Mouse (Mus musculus) midbrain, embryonic 15.5 days (tissue): ENCODE measurements at regions not wholly inside any gene's neighbourhood (a gene's known extent, or its start where the extent isn't known, plus 50 kb on each side); places are given as distances from the start of the nearest gene placed in this dataset.
A peak's percentile ranks its signal among the peaks of the same experiment; 100 is the strongest.

Experiments
- ATAC-seq: fragments of 200-750 bp; cut with Nextera tagmentation; replicated peaks from 2 replicates; pipeline ENCODE4 v1.8.0; 2017; ENCODE audit warnings: moderate TSS enrichment
- H3K27ac ChIP-seq: fragments of 300-500 bp; sonication (generic); 2 replicates; pipeline ENCODE4 v1.5.1; 2015; ENCODE audit warnings: mild to moderate bottlenecking, inconsistent platforms
- H3K27me3 ChIP-seq: fragments of 300-500 bp; sonication (generic); replicated peaks from 2 replicates; pipeline ENCODE4 v1.6.1; 2015; ENCODE audit warnings: inconsistent platforms
- H3K36me3 ChIP-seq: fragments of 300-500 bp; sonication (generic); replicated peaks from 2 replicates; pipeline ENCODE4 v1.6.1; 2015; ENCODE audit warnings: inconsistent platforms
- H3K4me1 ChIP-seq: fragments of 300-500 bp; sonication (generic); 2 replicates; pipeline ENCODE4 v1.6.1; 2015; ENCODE audit warnings: inconsistent platforms
- H3K4me2 ChIP-seq: fragments of 300-500 bp; sonication (generic); 2 replicates; pipeline ENCODE4 v1.6.1; 2015; ENCODE audit warnings: inconsistent platforms, mild to moderate bottlenecking, moderate library complexity
- H3K4me3 ChIP-seq: fragments of 300-500 bp; sonication (generic); 2 replicates; pipeline ENCODE4 v1.5.1; 2015; ENCODE audit warnings: mild to moderate bottlenecking, inconsistent platforms
- H3K9ac ChIP-seq: fragments of 300-500 bp; sonication (generic); 2 replicates; pipeline ENCODE4 v1.6.1; 2015; ENCODE audit warnings: mild to moderate bottlenecking, inconsistent platforms
- H3K9me3 ChIP-seq: fragments of 300-500 bp; sonication (generic); 2 replicates; pipeline ENCODE4 v1.6.1; 2016; ENCODE audit warnings: inconsistent platforms
- WGBS: fragments of 180-500 bp; shearing (Covaris S2); methylation state at CpG from one replicate; pipeline ENCODE4 v1.1.7; 2015; ENCODE audit warnings: mixed read lengths; 5-methylcytosine and 5-hydroxymethylcytosine counted together

GRCm38 (mm10) chr4:55208386-55209345 is 141.2 kb upstream of the Rad23b start:
- WGBS, result 5% methylated on average over 21 of the region's 21 CpGs
- H3K4me1 ChIP-seq, result peaks cover 13% of the 10 kb centered on the region
- H3K36me3 ChIP-seq, result no peaks in the 10 kb centered on the region
- H3K4me3 ChIP-seq, result no peak overlapping the region
- peak; percentile 86 for ATAC-seq
- H3K4me2 ChIP-seq, result peak overlapping the region; percentile 24
- no peaks in the 10 kb centered on the region; the same call in 1 of the 2 replicates for H3K27me3 ChIP-seq
- no peak overlapping the region for H3K9ac ChIP-seq
- H3K27ac ChIP-seq, result peak overlapping the region; percentile 43; the same call in 1 of the 2 replicates
- no peaks in the 10 kb centered on the region for H3K9me3 ChIP-seq

GRCm38 (mm10) chr4:55215425-55216174 is 134.2 kb upstream of the Rad23b start:
- 0 out of 2 replicates have a peak, but pooled peaks have one; percentile 11 for ATAC-seq
- 50% methylated on average over 9 of the region's 9 CpGs for WGBS

GRCm38 (mm10) chr4:55216175-55216545 is 133.7 kb upstream of the Rad23b start:
- no peaks in the 10 kb centered on the region for H3K9me3 ChIP-seq
- WGBS, result 26% methylated on average over 6 of the region's 6 CpGs
- no peaks in the 10 kb centered on the region for H3K36me3 ChIP-seq
- H3K4me2 ChIP-seq, result no peak overlapping the region
- H3K9ac ChIP-seq, result no peak overlapping the region
- peaks cover 5% of the 10 kb centered on the region for H3K4me1 ChIP-seq
- H3K4me3 ChIP-seq, result no peak overlapping the region
- peak overlapping the region; percentile 4; the same call in 1 of the 2 replicates for H3K27ac ChIP-seq
- no peaks in the 10 kb centered on the region for H3K27me3 ChIP-seq
- ATAC-seq, result no peak

More at GRCm38 (mm10) chr4:55215425-55216174, 134.2 kb upstream of the Rad23b start:
- Histone ChIP-seq H3K4me2 (no peak overlapping the region), H3K27ac (peak overlapping the region; percentile 4; the same call in 1 of the 2 replicates), H3K9ac (no peak overlapping the region), H3K36me3 (no peaks in the 10 kb centered on the region), H3K27me3 (no peaks in the 10 kb centered on the region), H3K9me3 (no peaks in the 10 kb centered on the region), H3K4me3 (no peak overlapping the region), H3K4me1 (peaks cover 5% of the 10 kb centered on the region)

GRCm38 (mm10) chr4:55225766-55226165 is 124.1 kb upstream of the Rad23b start:
- no peaks in the 10 kb centered on the region for H3K27me3 ChIP-seq
- WGBS, result 89% methylated on average over 5 of the region's 5 CpGs
- no peaks in the 10 kb centered on the region for H3K36me3 ChIP-seq
- H3K4me2 ChIP-seq, result no peak overlapping the region
- H3K4me3 ChIP-seq, result no peak overlapping the region
- no peak overlapping the region for H3K9ac ChIP-seq
- H3K4me1 ChIP-seq, result no peaks in the 10 kb centered on the region
- no peaks in the 10 kb centered on the region for H3K9me3 ChIP-seq
- no peak overlapping the region for H3K27ac ChIP-seq
- no peak for ATAC-seq

- 66% methylated on average over 3 of the region's 3 CpGs for WGBS
- Histone ChIP-seq H3K27me3 (no peaks in the 10 kb centered on the region), H3K36me3 (no peaks in the 10 kb centered on the region), H3K4me2 (no peak overlapping the region), H3K9ac (no peak overlapping the region), H3K4me1 (no peaks in the 10 kb centered on the region), H3K27ac (no peak overlapping the region), H3K4me3 (no peak overlapping the region), H3K9me3 (no peaks in the 10 kb centered on the region)
- ATAC-seq, result no peak
Measured at GRCm38 (mm10) chr4:55227394-55227793, 122.4 kb upstream of the Rad23b start.

- Histone ChIP-seq H3K36me3 (no peaks in the 10 kb centered on the region), H3K27me3 (no peaks in the 10 kb centered on the region), H3K9me3 (no peaks in the 10 kb centered on the region), H3K27ac (no peak overlapping the region), H3K9ac (no peak overlapping the region), H3K4me1 (no peaks in the 10 kb centered on the region), H3K4me2 (no peak overlapping the region), H3K4me3 (no peak overlapping the region)
- WGBS, result 32% methylated on average over 4 of the region's 4 CpGs
- no peak for ATAC-seq
Measured at GRCm38 (mm10) chr4:55231522-55231921, 118.3 kb upstream of the Rad23b start.

- H3K36me3 ChIP-seq, result no peaks in the 10 kb centered on the region
- H3K9me3 ChIP-seq, result no peaks in the 10 kb centered on the region
- no peak overlapping the region for H3K4me3 ChIP-seq
- no peak for ATAC-seq
- no peak overlapping the region for H3K4me2 ChIP-seq
- no peak overlapping the region for H3K9ac ChIP-seq
- no peak overlapping the region for H3K27ac ChIP-seq
- H3K27me3 ChIP-seq, result no peaks in the 10 kb centered on the region
- no peaks in the 10 kb centered on the region for H3K4me1 ChIP-seq
- 64% methylated on average over 6 of the region's 6 CpGs for whole genome bisulfite sequencing
Measured at GRCm38 (mm10) chr4:55237856-55238255, 112.0 kb upstream of the Rad23b start.

GRCm38 (mm10) chr4:55240450-55240849 is 109.4 kb upstream of the Rad23b start:
- ATAC-seq, result peak; percentile 60; the same call in 1 of the 2 replicates
- Histone ChIP-seq H3K27ac (no peak overlapping the region), H3K27me3 (no peaks in the 10 kb centered on the region), H3K9me3 (no peaks in the 10 kb centered on the region), H3K36me3 (no peaks in the 10 kb centered on the region), H3K4me2 (no peak overlapping the region), H3K4me1 (0 out of 2 replicates have a peak, but pooled peaks cover 7% of the 10 kb centered on the region), H3K9ac (no peak overlapping the region), H3K4me3 (no peak overlapping the region)
- WGBS, result under 1% methylated on average over 7 of the region's 7 CpGs

- H3K4me3 ChIP-seq, result no peak overlapping the region
- H3K9me3 ChIP-seq, result no peaks in the 10 kb centered on the region
- no peaks in the 10 kb centered on the region for H3K27me3 ChIP-seq
- WGBS, result 80% methylated on average over 4 of the region's 4 CpGs
- H3K9ac ChIP-seq, result no peak overlapping the region
- H3K36me3 ChIP-seq, result no peaks in the 10 kb centered on the region
- 0 out of 2 replicates have a peak, but pooled peaks cover 7% of the 10 kb centered on the region for H3K4me1 ChIP-seq
- no peak for ATAC-seq
- H3K27ac ChIP-seq, result no peak overlapping the region
- H3K4me2 ChIP-seq, result no peak overlapping the region
Measured at GRCm38 (mm10) chr4:55242331-55242730, 107.5 kb upstream of the Rad23b start.

- no peak overlapping the region for H3K4me3 ChIP-seq
- H3K9me3 ChIP-seq, result no peaks in the 10 kb centered on the region
- no peak for ATAC-seq
- H3K27me3 ChIP-seq, result no peaks in the 10 kb centered on the region
- H3K4me1 ChIP-seq, result 0 out of 2 replicates have a peak, but pooled peaks cover 7% of the 10 kb centered on the region
- H3K9ac ChIP-seq, result no peak overlapping the region
- WGBS, result 44% methylated on average over 14 of the region's 14 CpGs
- no peaks in the 10 kb centered on the region for H3K36me3 ChIP-seq
- no peak overlapping the region for H3K4me2 ChIP-seq
- no peak overlapping the region for H3K27ac ChIP-seq
Measured at GRCm38 (mm10) chr4:55243091-55244058, 106.5 kb upstream of the Rad23b start.

- no peak overlapping the region for H3K27ac ChIP-seq
- H3K9me3 ChIP-seq, result no peaks in the 10 kb centered on the region
- H3K4me2 ChIP-seq, result no peak overlapping the region
- no peaks in the 10 kb centered on the region for H3K36me3 ChIP-seq
- no peak for ATAC-seq
- H3K4me1 ChIP-seq, result 0 out of 2 replicates have a peak, but pooled peaks cover 7% of the 10 kb centered on the region
- 0 out of 2 replicates have a peak, but pooled peaks cover 4% of the 10 kb centered on the region for H3K27me3 ChIP-seq
- 80% methylated on average over 10 of the region's 10 CpGs for WGBS
- no peak overlapping the region for H3K9ac ChIP-seq
- H3K4me3 ChIP-seq, result no peak overlapping the region
Measured at GRCm38 (mm10) chr4:55245789-55246188, 104.1 kb upstream of the Rad23b start.
